Mouse (Mus musculus) bone marrow, adult 2 months (tissue): ENCODE data around the gene 1700123O20Rik.

ENCODE experiments used
- CTCF ChIP-seq: fragments of 200-500 bp; IDR thresholded peaks from 2 replicates; pipeline ENCODE4 v1.5.1; 2011; ENCODE audit warnings: low read length, control low read depth; ENCODE audit not compliant: control insufficient read depth, insufficient read depth
- POLR2A ChIP-seq: fragments of 200-500 bp; IDR thresholded peaks from 2 replicates; pipeline ENCODE4 v1.6.1; 2011; ENCODE audit warnings: low read depth, mild to moderate bottlenecking, control low read depth, low read length, borderline replicate concordance; ENCODE audit not compliant: control insufficient read depth

GRCm38 (mm10) chr14:54734004-54734403 is 48.0 kb downstream of the 1700123O20Rik start:
- TF ChIP-seq CTCF (no peak), POLR2A (no peak)
